Mouse (Mus musculus) cerebellum, adult 2 months (tissue): ENCODE measurements at regions not wholly inside any gene's neighbourhood (a gene's known extent, or its start where the extent isn't known, plus 50 kb on each side); places are given as distances from the start of the nearest gene placed in this dataset.

Source experiments
- CTCF ChIP-seq: fragments of 200-500 bp; IDR thresholded peaks from 2 replicates; pipeline ENCODE4 v1.5.1; 2011; ENCODE audit warnings: low read depth, mild to moderate bottlenecking, control low read depth, low read length, moderate library complexity, borderline replicate concordance; ENCODE audit not compliant: insufficient read depth
- POLR2A ChIP-seq: fragments of 200-500 bp; IDR thresholded peaks from 2 replicates; pipeline ENCODE4 v1.6.1; 2011; ENCODE audit warnings: low read length, control low read depth, borderline replicate concordance; ENCODE audit not compliant: insufficient read depth

DNA sequence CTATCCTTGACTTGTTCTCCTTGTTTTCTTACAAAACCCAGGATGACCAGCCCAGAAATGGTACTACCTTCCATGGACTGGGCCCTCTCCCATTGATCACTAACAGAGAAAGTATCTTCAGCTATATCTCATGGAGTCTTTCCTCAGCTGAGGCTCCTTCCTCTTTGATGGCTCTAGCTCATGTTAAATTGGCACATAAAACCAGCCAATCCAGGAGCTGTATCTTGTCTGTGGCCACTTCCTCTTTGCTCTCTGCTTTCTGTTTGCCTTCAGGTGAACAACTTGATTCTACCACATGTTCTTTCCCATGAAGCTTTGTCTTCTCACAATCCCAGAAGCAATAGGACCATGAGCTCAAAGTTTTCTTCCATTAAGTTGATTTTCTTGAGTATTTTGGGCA, 62.7 kb upstream of the Rasgrf1 start:
- TF ChIP-seq CTCF (no peak), POLR2A (no peak)
